Mouse (Mus musculus) gastrocnemius, adult 2 months (tissue): ENCODE results near the gene Kctd4. TPM values are rescaled to one million over a fixed set of nuclear protein-coding genes. Genes with fewer than 3 reads are reported as not detected.

Source experiments
- DNase-seq: peaks from one replicate; pipeline ENCODE4 v3.0.0; 2022
- H3K27ac ChIP-seq: fragments of 200-600 bp; 2 replicates; pipeline ENCODE4 v1.8.1; 2022; ENCODE audit warnings: mild to moderate bottlenecking
- H3K4me3 ChIP-seq: fragments of 200-600 bp; 2 replicates; pipeline ENCODE4 v1.8.1; 2022; ENCODE audit warnings: mild to moderate bottlenecking, moderate library complexity
- CTCF ChIP-seq: fragments of 200-600 bp; IDR thresholded peaks from 2 replicates; pipeline ENCODE4 v1.8.1; 2022; ENCODE audit warnings: antibody characterized with exemption, mild to moderate bottlenecking, moderate library complexity
- intact Hi-C: fragments of 180-260 bp; cut with DNase I; formaldehyde crosslinking; loops from one replicate; pipeline ENCODE4 v1.15.1; 2025
- total RNA-seq, 2 experiments: library from RNA; stranded (reverse); gene quantifications; 2 replicates each; pipeline ENCODE4 v1.2.3; 2021

Gene Kctd4
- total RNA-seq, 2 experiments from 2014 or later, result not detected

DNA sequence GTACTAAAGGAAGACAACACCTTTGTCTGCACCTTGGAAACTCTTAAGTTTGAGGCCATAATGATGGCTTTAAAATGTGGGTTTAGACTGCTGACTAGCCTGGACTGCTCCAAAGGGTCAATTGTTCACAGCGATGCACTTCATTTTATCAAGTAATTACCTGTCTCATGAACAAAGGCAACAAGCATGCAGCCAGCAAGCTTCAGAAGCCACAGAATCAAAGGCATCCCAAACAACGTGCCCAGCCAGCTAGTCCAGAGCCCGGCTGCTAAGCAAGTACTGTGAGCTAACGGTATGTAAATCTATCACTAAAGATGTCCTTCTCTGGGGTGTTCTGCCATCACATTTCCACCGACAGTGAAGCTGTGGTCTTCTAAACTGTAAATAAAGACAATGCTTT, 8.4 kb downstream of the Kctd4 start:
- intact Hi-C loops, result no loop called here
- DNase-seq, result no peak
- H3K4me3 ChIP-seq, result no peak overlapping the region
- no peak for TF ChIP-seq CTCF
- no peak overlapping the region for H3K27ac ChIP-seq

DNA sequence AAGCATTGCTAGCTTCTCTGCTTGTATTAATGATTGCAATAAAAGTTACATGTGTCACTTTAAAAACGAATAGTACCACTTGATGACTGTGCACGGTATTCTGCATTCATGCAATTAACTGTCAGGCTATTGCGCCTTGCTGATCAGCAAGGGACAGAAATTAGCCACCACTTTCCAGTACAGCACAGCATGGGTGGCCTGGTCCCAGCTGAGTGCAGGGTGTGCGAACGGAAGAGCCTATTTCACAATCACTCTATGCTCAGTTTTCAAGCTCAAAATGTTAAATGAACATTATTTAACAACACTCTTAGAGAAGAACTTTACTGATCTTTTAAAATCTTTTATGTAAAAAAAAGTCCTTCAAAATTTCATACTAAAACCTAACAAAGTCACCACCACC, 9.2 kb downstream of the Kctd4 start:
- intact Hi-C loops, result no loop called here
- DNase-seq, result no peak
- no peak overlapping the region for H3K27ac ChIP-seq
- no peak overlapping the region for H3K4me3 ChIP-seq
- no peak for TF ChIP-seq CTCF

DNA sequence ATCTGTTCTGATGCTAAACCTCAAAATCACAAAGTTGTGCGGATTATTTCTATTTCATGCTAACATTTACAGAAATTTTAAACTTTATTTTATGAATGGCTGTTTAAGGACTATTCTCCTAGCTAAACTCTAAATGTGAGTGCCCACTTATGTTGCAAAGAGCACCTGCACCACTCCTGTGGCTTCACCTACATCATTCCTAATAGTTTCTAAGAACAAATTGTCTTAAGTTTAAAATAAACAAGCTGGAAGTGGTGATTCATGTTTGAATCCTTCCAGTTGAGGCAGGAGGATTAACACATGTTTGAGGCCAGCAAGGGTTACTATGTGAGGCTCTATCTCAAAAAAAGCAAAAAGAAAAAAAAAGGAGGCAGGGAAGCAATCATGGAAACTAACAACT, 9.6 kb downstream of the Kctd4 start:
- intact Hi-C loops, result no loop called here

DNA sequence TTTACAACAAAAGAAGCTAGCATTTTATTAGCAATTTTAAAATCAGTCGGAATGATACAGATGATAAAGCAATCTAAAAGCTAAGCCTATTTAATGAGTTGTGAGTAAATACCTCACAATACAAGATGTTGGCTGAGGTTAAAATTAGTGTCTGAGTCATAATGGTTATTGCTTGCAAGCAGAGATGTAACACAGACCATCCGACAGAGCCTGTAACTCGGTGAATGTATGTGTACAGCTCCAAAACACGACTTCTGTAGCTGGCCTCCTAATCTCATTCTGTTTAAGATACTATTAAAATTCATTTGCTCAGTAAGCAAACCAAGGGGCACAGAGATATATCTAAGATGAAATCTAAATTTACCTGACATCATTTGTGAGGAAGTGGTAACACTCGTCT, 12.5 kb downstream of the Kctd4 start:
- H3K4me3 ChIP-seq, result no peak overlapping the region
- H3K27ac ChIP-seq, result no peak overlapping the region
- TF ChIP-seq CTCF, result no peak
- no peak for DNase-seq
- intact Hi-C loops, result no loop called here

More for the DNA sequence above, 9.6 kb downstream of the Kctd4 start:
- DNase-seq, result no peak
- Histone ChIP-seq H3K27ac (no peak overlapping the region), H3K4me3 (no peak overlapping the region)
- no peak for TF ChIP-seq CTCF

DNA sequence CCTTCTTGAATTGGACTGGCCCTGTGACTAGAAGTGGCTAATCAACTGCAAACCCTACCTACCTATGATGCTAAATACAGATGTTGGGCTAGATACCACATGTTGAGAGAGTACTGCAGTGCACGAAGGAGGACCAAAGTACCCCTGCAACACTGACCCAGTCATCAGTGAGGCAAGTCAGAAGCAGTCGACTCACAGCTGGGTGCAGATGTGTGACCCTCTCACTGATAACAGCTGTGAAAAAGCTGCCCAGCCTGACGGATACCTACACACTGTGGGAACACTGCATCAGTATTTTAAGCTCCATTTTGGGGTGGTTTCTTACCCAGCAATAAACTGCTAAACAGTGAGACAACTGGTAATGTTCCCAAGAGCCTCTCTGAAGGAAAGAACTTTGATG, 21.3 kb downstream of the Kctd4 start:
- Histone ChIP-seq H3K27ac (no peak overlapping the region), H3K4me3 (no peak overlapping the region)
- no peak for DNase-seq
- intact Hi-C loops, result no loop called here
- TF ChIP-seq CTCF, result no peak

DNA sequence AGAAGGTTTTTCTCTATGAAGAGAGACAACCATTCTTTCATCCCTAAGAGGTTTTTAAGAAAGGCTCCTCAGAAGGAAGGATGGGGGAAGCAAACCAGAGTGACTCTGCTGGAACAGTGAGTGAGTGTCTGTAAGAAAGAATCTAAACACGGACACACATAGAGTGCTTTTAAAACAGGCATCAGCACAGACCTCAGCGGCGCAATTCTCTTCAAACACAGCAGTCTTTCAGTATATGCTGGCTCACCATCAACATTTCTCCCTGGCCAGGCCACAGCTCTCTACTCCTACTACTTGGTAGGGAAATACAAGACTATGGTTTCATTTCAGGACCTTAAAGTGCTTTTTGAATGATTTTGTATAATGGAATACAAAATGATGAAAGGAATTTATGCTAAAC, 26.4 kb downstream of the Kctd4 start:
- DNase-seq, result no peak
- no peak overlapping the region for H3K27ac ChIP-seq

DNA sequence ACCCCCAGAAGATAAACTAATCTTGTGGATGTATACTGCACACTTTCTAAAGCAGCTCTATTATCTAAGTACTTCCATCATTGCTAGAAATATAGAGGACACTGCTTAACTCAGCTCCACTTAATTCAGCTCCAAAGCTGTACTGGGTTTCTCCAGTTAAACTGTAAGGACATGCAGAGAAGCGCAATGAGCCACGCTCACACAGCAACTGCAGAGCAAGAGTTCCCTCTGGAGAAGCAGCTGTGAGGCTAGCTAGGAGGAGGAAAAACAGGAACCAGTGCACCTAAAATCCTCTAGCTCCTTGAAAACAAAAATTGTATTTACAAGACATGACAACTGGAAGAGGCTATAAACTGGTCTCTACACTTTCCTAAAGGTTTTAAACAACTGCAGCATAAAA, 29.1 kb downstream of the Kctd4 start:
- DNase-seq, result no peak
- intact Hi-C loops, result no loop called here
- Histone ChIP-seq H3K4me3 (no peak overlapping the region), H3K27ac (no peak overlapping the region)
- no peak for TF ChIP-seq CTCF

More for the DNA sequence above, 26.4 kb downstream of the Kctd4 start:
- H3K4me3 ChIP-seq, result no peak overlapping the region
- TF ChIP-seq CTCF, result no peak
- intact Hi-C loops, result no loop called here

DNA sequence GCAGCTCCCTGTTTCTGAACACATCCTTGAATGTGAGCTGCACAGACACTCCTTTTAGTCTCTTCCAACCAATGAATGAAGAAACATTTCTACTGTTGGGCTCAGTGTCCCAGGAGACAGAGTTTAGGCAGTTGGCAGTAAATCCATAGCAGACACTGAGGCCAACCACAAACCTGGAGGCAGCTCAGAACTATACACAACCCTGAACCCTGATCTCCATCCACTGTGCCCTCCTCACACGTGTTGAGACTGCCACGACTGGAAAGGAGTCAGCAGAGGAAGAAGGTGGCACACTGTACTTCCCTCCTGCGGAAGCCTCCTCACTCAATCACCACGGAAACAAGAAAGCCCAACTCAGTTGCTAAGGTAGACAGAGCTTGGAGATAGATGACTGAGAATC, 30.3 kb downstream of the Kctd4 start:
- no peak for TF ChIP-seq CTCF
- intact Hi-C loops, result no loop called here
- DNase-seq, result no peak
- no peak overlapping the region for H3K4me3 ChIP-seq
- no peak overlapping the region for H3K27ac ChIP-seq

DNA sequence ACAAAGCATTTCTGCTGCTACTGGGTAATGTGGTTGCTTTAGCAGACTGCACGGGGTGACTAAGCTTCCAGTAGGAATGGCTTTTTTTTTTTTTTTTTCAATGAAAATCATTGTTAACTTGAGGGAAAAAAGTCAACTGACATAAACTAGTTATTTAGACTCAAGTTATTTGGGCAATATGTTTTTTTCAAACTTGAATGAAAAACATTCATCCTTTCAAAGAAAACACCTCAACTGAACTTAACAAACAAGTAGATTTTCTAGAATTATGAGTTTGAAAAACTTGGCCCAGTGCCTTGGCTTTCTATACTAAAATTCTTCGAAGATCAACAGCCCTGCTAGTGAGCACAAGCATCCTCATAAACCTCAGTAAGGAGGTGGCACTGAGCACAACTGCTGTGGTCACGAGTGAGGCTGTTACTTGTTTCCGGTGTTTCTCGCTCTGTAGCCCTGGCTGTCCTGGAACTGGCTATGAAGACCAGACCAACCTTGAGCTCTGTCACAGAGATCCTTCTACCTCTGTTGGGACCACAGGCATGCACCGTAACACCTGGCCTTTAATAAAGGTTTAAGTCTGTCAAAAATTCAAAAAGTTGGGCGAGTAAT, 32.2 kb downstream of the Kctd4 start:
- DNase-seq, result no peak
- no peak for TF ChIP-seq CTCF
- intact Hi-C loops, result no loop called here
- no peak overlapping the region for H3K4me3 ChIP-seq
- no peak overlapping the region for H3K27ac ChIP-seq

DNA sequence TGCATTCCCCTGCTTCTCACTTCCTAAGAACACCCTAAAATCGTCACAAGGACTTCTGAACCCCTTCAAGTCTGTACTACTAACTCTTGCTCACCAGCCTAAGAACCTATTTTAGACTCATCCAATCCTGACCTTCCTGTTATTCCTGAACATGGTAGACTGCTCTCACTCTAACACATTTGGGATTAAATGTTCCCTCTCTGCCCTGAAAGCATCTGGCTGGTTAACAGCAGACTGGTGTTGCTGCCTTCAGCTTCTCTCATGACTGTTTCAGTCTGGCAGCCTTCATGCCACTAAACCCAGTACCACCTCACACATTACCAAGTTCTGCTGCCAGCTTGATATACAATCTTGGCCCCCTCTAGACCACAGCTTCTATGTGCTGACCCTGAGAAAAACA, 34.4 kb downstream of the Kctd4 start:
- TF ChIP-seq CTCF, result no peak
- intact Hi-C loops, result no loop called here
- no peak for DNase-seq
- no peak overlapping the region for H3K27ac ChIP-seq
- no peak overlapping the region for H3K4me3 ChIP-seq

DNA sequence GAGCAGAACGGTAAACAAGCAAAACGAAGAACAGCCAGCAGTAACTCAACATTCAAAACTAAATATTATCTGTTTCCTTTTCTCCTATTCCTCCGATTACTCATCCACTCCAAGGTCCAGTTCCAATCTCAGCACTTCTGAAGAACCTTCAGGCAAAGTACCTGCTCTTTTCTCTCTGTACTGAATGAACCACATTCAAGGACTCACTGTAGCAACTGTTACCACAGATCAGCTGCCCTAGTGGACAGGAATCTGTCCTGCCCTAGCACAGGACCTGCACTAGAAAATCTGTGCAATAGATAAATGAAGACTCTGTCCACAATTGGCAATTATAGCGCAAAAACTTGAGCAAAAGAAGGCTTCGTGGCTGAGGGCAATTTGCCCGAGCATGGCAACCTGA, 36.1 kb downstream of the Kctd4 start:
- intact Hi-C loops, result no loop called here

DNA sequence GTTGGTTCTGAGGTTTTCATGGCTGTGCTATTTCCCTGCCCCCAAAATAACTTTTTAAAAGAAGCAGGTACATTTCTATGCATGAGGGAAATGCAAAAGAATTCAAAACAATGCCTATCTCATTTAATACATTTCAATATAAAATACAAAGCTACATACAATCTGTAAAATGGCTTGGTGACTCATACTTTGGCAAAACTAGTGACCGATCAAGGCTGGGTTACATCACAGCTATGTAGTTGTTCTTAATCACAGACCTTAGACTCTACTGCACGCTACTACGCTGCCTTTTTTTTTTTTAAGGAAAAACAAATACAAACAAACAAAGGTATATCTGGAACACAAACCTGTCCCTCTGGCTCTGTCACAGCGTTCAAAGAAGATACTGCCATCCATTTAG, 37.6 kb downstream of the Kctd4 start:
- no peak for DNase-seq
- intact Hi-C loops, result no loop called here
- Histone ChIP-seq H3K27ac (no peak overlapping the region), H3K4me3 (no peak overlapping the region)
- TF ChIP-seq CTCF, result no peak

More for the DNA sequence above, 36.1 kb downstream of the Kctd4 start:
- no peak for DNase-seq
- Histone ChIP-seq H3K4me3 (no peak overlapping the region), H3K27ac (no peak overlapping the region)
- no peak for TF ChIP-seq CTCF

DNA sequence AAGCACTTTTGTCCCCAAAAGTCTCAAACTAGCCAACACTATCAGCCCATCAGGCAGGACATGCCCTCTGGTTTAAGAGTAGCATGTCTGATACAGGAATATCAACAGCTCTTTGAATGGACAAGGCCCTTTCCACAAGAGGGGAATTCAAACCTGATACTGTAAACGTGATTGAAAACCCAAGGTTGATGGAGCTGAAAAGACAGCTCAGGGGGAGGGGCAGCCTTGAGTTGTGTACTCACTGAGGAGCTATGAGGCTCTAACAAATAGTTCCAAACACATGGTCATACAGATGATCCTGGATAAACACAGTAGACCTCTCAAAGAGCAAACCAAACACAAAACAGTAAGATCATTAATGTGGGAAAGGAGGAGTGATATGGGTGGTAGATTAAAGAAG, 43.3 kb downstream of the Kctd4 start:
- H3K4me3 ChIP-seq, result no peak overlapping the region
- intact Hi-C loops, result no loop called here
- no peak for TF ChIP-seq CTCF
- no peak overlapping the region for H3K27ac ChIP-seq
- DNase-seq, result no peak

DNA sequence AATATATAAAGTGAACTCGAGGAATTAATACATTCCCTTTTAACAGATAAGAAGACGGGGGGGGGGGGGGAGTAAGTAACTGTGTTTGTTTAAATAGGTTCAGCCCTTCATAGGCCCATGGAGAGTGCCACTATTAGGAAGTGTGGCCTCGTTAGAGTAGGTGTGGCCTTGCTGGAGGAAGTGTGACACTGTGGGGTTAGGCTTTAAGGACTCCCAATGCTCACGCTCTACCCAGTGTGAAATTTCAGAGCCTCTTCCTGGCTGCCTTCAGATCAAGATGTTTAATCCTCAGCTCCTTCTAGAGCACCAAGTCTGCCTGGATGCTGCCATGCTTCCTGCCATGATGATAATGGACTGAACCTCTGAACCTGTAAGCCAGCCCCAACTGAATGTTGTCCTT, 47.0 kb downstream of the Kctd4 start:
- no peak for DNase-seq
- no peak overlapping the region for H3K27ac ChIP-seq
- TF ChIP-seq CTCF, result no peak
- intact Hi-C loops, result no loop called here
- no peak overlapping the region for H3K4me3 ChIP-seq
